Mouse (Mus musculus) testis, adult 2 months (tissue): ENCODE measurements around the gene Cilp.

ENCODE experiments used
- CTCF ChIP-seq: fragments of 200-500 bp; IDR thresholded peaks from 2 replicates; pipeline ENCODE4 v1.5.1; 2012; ENCODE audit warnings: low read depth, mild to moderate bottlenecking, inconsistent platforms, low read length, moderate library complexity; ENCODE audit not compliant: control insufficient read depth, insufficient read depth, insufficient replicate concordance
- POLR2A ChIP-seq: fragments of 200-500 bp; IDR thresholded peaks from 2 replicates; pipeline ENCODE4 v1.6.1; 2012; ENCODE audit warnings: low read depth, mild to moderate bottlenecking, inconsistent platforms, low read length, moderate library complexity; ENCODE audit not compliant: control insufficient read depth

- peak; percentile 51; the same call in 1 of the 2 replicates for TF ChIP-seq CTCF
- TF ChIP-seq POLR2A, result no peak
Observed at GRCm38 (mm10) chr9:65230250-65230649, 34.7 kb upstream of the Cilp start.
